Mouse (Mus musculus) spleen, postnatal 36 days (tissue): ENCODE data around the gene Cilp2.

Experiments
- DNase-seq, 2 experiments: peaks; one replicate each; pipeline ENCODE4 v3.0.0; 2022; ENCODE audit warnings: low spot score in 2 of 2, mixed read lengths in 1 of 2

Gene Cilp2

GRCm38 (mm10) chr8:69901484-69902162 lies 14.1 kb upstream of the Cilp2 start:
- DNase-seq: peak; percentile 94

- no peak for DNase-seq
Observed at GRCm38 (mm10) chr8:69900895-69901451, 13.5 kb upstream of the Cilp2 start.

- no peak for DNase-seq
Observed at GRCm38 (mm10) chr8:69899876-69900275, 12.4 kb upstream of the Cilp2 start.

- no peak for DNase-seq
Observed at GRCm38 (mm10) chr8:69897857-69898256, 10.4 kb upstream of the Cilp2 start.

- DNase-seq: no peak
Observed at GRCm38 (mm10) chr8:69895772-69896451, 8.4 kb upstream of the Cilp2 start.

- no peak for DNase-seq
Observed at GRCm38 (mm10) chr8:69894836-69895332, 7.4 kb upstream of the Cilp2 start.

GRCm38 (mm10) chr8:69893863-69894262 lies 6.4 kb upstream of the Cilp2 start:
- DNase-seq: peak in 1 of 2 experiments; percentile 34

- no peak for DNase-seq
Observed at GRCm38 (mm10) chr8:69890813-69891241, 3.3 kb upstream of the Cilp2 start.

GRCm38 (mm10) chr8:69888902-69889301 lies 1.4 kb upstream of the Cilp2 start:
- no peak for DNase-seq

GRCm38 (mm10) chr8:69888244-69888866 lies 868 bp upstream of the Cilp2 start:
- DNase-seq: no peak

GRCm38 (mm10) chr8:69884141-69884540 lies 3.3 kb downstream of the Cilp2 start:
- no peak for DNase-seq

GRCm38 (mm10) chr8:69882833-69883600 lies 4.5 kb downstream of the Cilp2 start:
- DNase-seq: no peak

GRCm38 (mm10) chr8:69882021-69882756 lies 5.3 kb downstream of the Cilp2 start:
- no peak for DNase-seq

GRCm38 (mm10) chr8:69881261-69881865 lies 6.1 kb downstream of the Cilp2 start:
- no peak for DNase-seq

- DNase-seq: no peak
Observed at GRCm38 (mm10) chr8:69880841-69881240, 6.6 kb downstream of the Cilp2 start.

- no peak for DNase-seq
Observed at GRCm38 (mm10) chr8:69879678-69880077, 7.8 kb downstream of the Cilp2 start.

GRCm38 (mm10) chr8:69877992-69878391 lies 9.5 kb downstream of the Cilp2 start:
- no peak for DNase-seq

GRCm38 (mm10) chr8:69877396-69877795 lies 10.1 kb downstream of the Cilp2 start:
- no peak for DNase-seq

- no peak for DNase-seq
Observed at GRCm38 (mm10) chr8:69876967-69877366, 10.5 kb downstream of the Cilp2 start.

- DNase-seq: no peak
Observed at GRCm38 (mm10) chr8:69876097-69876496, 11.4 kb downstream of the Cilp2 start.
